Mouse (Mus musculus): ENCODE data around the gene Zc2hc1c. TPM values are rescaled to one million over a fixed set of nuclear protein-coding genes. Genes with fewer than 3 reads are reported as not detected.
"Not testable (repeated sequence)": the region's sequence is repeated elsewhere in the genome, so short reads cannot be mapped to it uniquely, and the experiment has no call there.

The Zc2hc1c gene
- polyA plus RNA-seq, 1 experiment from 2014 or later: 1.2 TPM

- Histone ChIP-seq H3K4me2 (replicated peaks) (peak overlapping the region; percentile 62; the same call in 1 of the 2 replicates), H3K9ac (no peak overlapping the region), H3K4me3 (no peak overlapping the region), H3K27ac (no peak overlapping the region), H3K4me1 (peaks cover 3% of the 10 kb centered on the region; the same call in 1 of the 2 replicates), H3K27me3 (replicated peaks) (no peaks in the 10 kb centered on the region), H3K36me3 (peaks cover 3% of the 10 kb centered on the region; the same call in 1 of the 2 replicates), H3K9me3 (no peaks in the 10 kb centered on the region)
- no peak for ATAC-seq (ENCODE audit: low FRiP score, low read depth)
- WGBS: 78% methylated on average over 7 of the region's 7 CpGs
Observed at GRCm38 (mm10) chr12:85271132-85271842, 17.1 kb upstream of the Zc2hc1c start.

- Histone ChIP-seq H3K27ac (no peak overlapping the region), H3K9ac (no peak overlapping the region)
- WGBS: 82% methylated on average over 4 of the region's 4 CpGs
Observed at GRCm38 (mm10) chr12:85271843-85272206, 16.6 kb upstream of the Zc2hc1c start.

DNA sequence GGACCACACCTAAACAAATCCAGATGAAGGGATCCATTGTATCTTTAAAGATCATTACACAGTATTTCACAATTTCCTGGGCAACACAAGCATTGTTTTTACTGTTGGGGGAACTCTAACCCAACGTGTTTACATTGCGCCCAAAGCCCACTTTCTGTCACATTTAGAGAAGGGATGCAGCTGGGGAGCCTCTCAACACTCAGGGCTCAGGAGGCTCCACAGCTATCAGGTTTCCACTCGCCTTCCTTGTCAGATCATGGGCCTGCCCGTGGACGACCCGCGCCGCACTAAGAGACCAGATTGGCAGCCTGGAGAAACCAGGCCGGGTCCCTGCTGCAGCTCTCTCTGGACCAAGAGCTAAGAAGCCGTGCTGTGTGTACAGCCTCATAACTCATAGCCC lies 14.9 kb upstream of the Zc2hc1c start:
- 84% methylated on average over 10 of the region's 10 CpGs for WGBS
- no peak overlapping the region for H3K4me3 ChIP-seq
- H3K27me3 ChIP-seq (replicated peaks): no peaks in the 10 kb centered on the region
- H3K4me2 ChIP-seq (replicated peaks): no peak overlapping the region
- H3K4me1 ChIP-seq: peaks cover 3% of the 10 kb centered on the region; the same call in 1 of the 2 replicates
- H3K36me3 ChIP-seq: no peaks in the 10 kb centered on the region
- no peak for ATAC-seq (ENCODE audit: low FRiP score, low read depth)
- no peak overlapping the region for H3K9ac ChIP-seq
- no peaks in the 10 kb centered on the region for H3K9me3 ChIP-seq
- no peak overlapping the region for H3K27ac ChIP-seq

More at GRCm38 (mm10) chr12:85271843-85272206, 16.6 kb upstream of the Zc2hc1c start:
- H3K4me3 ChIP-seq: no peak overlapping the region
- ATAC-seq (ENCODE audit: low FRiP score, low read depth): no peak
- H3K4me2 ChIP-seq (replicated peaks): no peak overlapping the region
- no peaks in the 10 kb centered on the region for H3K9me3 ChIP-seq
- peaks cover 3% of the 10 kb centered on the region; the same call in 1 of the 2 replicates for H3K36me3 ChIP-seq
- H3K27me3 ChIP-seq (replicated peaks): no peaks in the 10 kb centered on the region
- peaks cover 3% of the 10 kb centered on the region; the same call in 1 of the 2 replicates for H3K4me1 ChIP-seq

GRCm38 (mm10) chr12:85276273-85276672 lies 12.1 kb upstream of the Zc2hc1c start:
- Histone ChIP-seq H3K4me2 (replicated peaks) (no peak overlapping the region), H3K9me3 (no peaks in the 10 kb centered on the region), H3K27me3 (replicated peaks) (no peaks in the 10 kb centered on the region), H3K4me3 (no peak overlapping the region), H3K27ac (no peak overlapping the region), H3K9ac (no peak overlapping the region), H3K36me3 (no peaks in the 10 kb centered on the region), H3K4me1 (peaks cover 6% of the 10 kb centered on the region)
- WGBS: 64% methylated on average over 5 of the region's 5 CpGs
- ATAC-seq (ENCODE audit: low FRiP score, low read depth): no peak

- H3K4me3 ChIP-seq: no peak overlapping the region
- no peaks in the 10 kb centered on the region for H3K36me3 ChIP-seq
- no peaks in the 10 kb centered on the region for H3K27me3 ChIP-seq (replicated peaks)
- no peaks in the 10 kb centered on the region for H3K9me3 ChIP-seq
- no peak overlapping the region for H3K4me2 ChIP-seq (replicated peaks)
- peaks cover 6% of the 10 kb centered on the region for H3K4me1 ChIP-seq
- no peak overlapping the region for H3K9ac ChIP-seq
- ATAC-seq (ENCODE audit: low FRiP score, low read depth): no peak
- H3K27ac ChIP-seq: no peak overlapping the region
- WGBS: 94% methylated on average over 10 of the region's 10 CpGs
Observed at GRCm38 (mm10) chr12:85278919-85279318, 9.5 kb upstream of the Zc2hc1c start.

- peak overlapping the region; percentile 81 for H3K9ac ChIP-seq
- H3K4me1 ChIP-seq: peaks cover 6% of the 10 kb centered on the region
- WGBS: 6% methylated on average over 10 of the region's 10 CpGs
- ATAC-seq (ENCODE audit: low FRiP score, low read depth): peak; percentile 56
- no peaks in the 10 kb centered on the region for H3K36me3 ChIP-seq
- H3K27ac ChIP-seq: peak overlapping the region; percentile 16; the same call in 1 of the 2 replicates
- no peaks in the 10 kb centered on the region for H3K27me3 ChIP-seq (replicated peaks)
- no peaks in the 10 kb centered on the region for H3K9me3 ChIP-seq
- peak overlapping the region; percentile 75 for H3K4me3 ChIP-seq
- peak overlapping the region; percentile 93 for H3K4me2 ChIP-seq (replicated peaks)
Observed at GRCm38 (mm10) chr12:85279396-85280080, 8.9 kb upstream of the Zc2hc1c start.

DNA sequence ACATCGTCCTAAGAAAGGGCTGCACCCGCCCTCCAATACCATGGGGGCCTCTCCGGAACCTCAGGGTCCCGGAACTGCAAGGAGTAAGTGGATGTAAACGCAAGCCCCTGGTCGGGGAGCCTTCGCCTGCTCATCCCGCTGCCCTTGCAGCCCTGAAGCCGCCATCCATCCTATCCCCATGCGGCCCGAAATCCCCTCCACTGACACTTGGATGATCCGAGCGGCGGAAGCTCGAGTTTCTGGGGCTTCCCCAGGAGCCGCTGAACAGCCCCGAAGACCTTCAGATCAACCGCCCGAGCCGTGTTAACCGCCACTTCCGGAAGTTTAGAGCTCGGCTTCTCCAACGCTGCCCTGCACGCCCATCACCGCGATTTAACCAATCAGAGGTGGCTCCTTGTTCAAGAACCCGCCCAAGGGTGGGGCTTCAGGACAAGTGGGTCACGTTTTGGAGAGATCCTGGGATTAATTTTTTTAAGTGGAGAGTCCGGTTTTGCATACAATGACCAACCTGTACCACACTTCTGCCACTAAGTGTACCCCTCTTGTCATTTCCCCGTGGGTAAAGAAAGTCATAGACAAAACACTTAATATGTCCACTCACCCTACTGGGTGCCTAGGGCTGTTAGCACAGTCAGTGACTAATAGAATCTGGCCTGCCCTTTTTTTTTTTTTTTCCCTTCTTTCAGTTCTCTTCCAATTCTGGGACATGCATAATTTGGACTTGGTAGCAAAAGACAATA lies 8.1 kb upstream of the Zc2hc1c start:
- Histone ChIP-seq H3K36me3 (no peaks in the 10 kb centered on the region), H3K4me2 (replicated peaks) (peak overlapping the region; percentile 93), H3K27me3 (replicated peaks) (no peaks in the 10 kb centered on the region), H3K9me3 (no peaks in the 10 kb centered on the region), H3K27ac (peak overlapping the region; percentile 16; the same call in 1 of the 2 replicates), H3K4me1 (peaks cover 6% of the 10 kb centered on the region), H3K4me3 (peak overlapping the region; percentile 75), H3K9ac (peak overlapping the region; percentile 81)
- peak; percentile 97 for ATAC-seq (ENCODE audit: low FRiP score, low read depth)
- WGBS: under 1% methylated on average over 31 of the region's 31 CpGs

DNA sequence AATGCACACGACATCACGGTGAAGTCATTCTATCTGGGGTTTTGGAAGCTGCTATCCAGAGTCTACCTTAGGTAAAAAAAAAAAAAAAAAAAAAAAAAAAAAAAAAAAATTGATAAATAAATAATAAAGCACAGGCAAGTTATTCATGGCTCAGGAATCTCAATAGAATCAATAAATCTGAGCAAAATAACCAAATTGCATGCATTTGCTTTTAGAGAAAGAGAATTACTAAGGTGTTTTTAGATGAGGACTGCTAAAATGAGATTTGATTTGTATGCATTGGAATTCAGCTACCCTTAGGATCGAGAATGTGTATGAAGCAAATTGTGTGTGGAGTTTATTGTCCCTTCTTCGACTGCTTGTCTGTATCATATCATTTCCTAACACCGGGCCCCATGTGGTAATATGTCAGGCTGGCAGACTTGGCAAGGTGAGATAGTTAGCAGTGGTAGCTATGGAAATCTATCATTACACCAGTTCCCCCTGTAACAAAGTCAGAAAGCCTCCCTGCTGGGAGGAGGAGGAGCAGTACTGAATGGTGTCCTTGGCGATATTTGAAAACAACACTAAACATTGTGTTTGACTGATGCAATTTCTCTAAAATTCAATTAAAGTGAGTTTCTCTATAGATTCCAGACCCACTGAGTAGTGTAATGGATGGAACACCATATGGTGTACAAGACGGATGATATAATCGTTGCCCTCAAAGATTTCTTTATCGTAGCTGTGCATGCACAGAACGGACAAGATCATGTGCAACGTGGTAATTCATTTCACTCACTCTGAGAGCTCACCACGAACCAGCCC lies 7.3 kb upstream of the Zc2hc1c start:
- Histone ChIP-seq H3K9ac (no peak overlapping the region), H3K4me1 (peaks cover 6% of the 10 kb centered on the region), H3K4me2 (replicated peaks) (peak overlapping the region; percentile 93), H3K27me3 (replicated peaks) (no peaks in the 10 kb centered on the region), H3K36me3 (no peaks in the 10 kb centered on the region), H3K9me3 (no peaks in the 10 kb centered on the region), H3K4me3 (no peak overlapping the region), H3K27ac (no peak overlapping the region)
- 67% methylated on average over 12 of the region's 12 CpGs for WGBS
- ATAC-seq (ENCODE audit: low FRiP score, low read depth): no peak

- not testable (repeated sequence) for H3K27me3 ChIP-seq (replicated peaks); H3K4me3 ChIP-seq; H3K9ac ChIP-seq; H3K36me3 ChIP-seq; H3K4me1 ChIP-seq; H3K9me3 ChIP-seq; H3K27ac ChIP-seq; ATAC-seq (ENCODE audit: low FRiP score, low read depth); H3K4me2 ChIP-seq (replicated peaks)
- WGBS: 86% methylated on average over 2 of the region's 4 CpGs
Observed at GRCm38 (mm10) chr12:85281756-85282155, 6.6 kb upstream of the Zc2hc1c start.

GRCm38 (mm10) chr12:85284331-85284730 lies 4.1 kb upstream of the Zc2hc1c start:
- Histone ChIP-seq H3K36me3 (no peaks in the 10 kb centered on the region), H3K4me3 (no peak overlapping the region), H3K9ac (no peak overlapping the region), H3K9me3 (no peaks in the 10 kb centered on the region), H3K4me1 (peaks cover 18% of the 10 kb centered on the region), H3K27me3 (replicated peaks) (no peaks in the 10 kb centered on the region), H3K27ac (no peak overlapping the region), H3K4me2 (replicated peaks) (no peak overlapping the region)
- WGBS: 72% methylated on average over 8 of the region's 8 CpGs
- ATAC-seq (ENCODE audit: low FRiP score, low read depth): no peak

GRCm38 (mm10) chr12:85284996-85285395 lies 3.4 kb upstream of the Zc2hc1c start:
- no peaks in the 10 kb centered on the region for H3K36me3 ChIP-seq
- no peak for ATAC-seq (ENCODE audit: low FRiP score, low read depth)
- 92% methylated on average over 4 of the region's 4 CpGs for WGBS
- no peaks in the 10 kb centered on the region for H3K9me3 ChIP-seq
- H3K4me1 ChIP-seq: peaks cover 14% of the 10 kb centered on the region
- H3K4me3 ChIP-seq: no peak overlapping the region
- no peak overlapping the region for H3K9ac ChIP-seq
- H3K27ac ChIP-seq: no peak overlapping the region
- H3K27me3 ChIP-seq (replicated peaks): no peaks in the 10 kb centered on the region
- no peak overlapping the region for H3K4me2 ChIP-seq (replicated peaks)
